In genomic region chr9:40622265-40622664, GRCm38 (mm10) we compare ENCODE assay signal across 33 mouse cellular contexts. TPM values are rescaled to one million over a fixed set of nuclear protein-coding genes. Genes with fewer than 3 reads are reported as not detected.
DNase-seq lines count a peak whose midpoint lies in the region; ATAC-seq and TF ChIP-seq lines count a peak whose summit lies in the region.
"Had no signal": no experiment of that assay in that cellular context is flagged by ENCODE, and none has a peak within 500 bp of the region (broad histone marks: within the 10 kb centered on the region; RNA-seq: fewer than 3 reads in every experiment).

No protein-coding gene starts in this region.

- no peak for TF ChIP-seq CTCF in forebrain, postnatal 0 days (IDR thresholded peaks at IDR 0.05; ENCODE audit: low read depth)

- no peaks in the 10 kb centered on the region for H3K27me3 ChIP-seq in forebrain, postnatal 0 days (ENCODE audit: insufficient read depth, low read length)
- H3K27me3 ChIP-seq in forebrain, embryonic 11.5 days (ENCODE audit: control insufficient read depth, insufficient read depth, low read length): no peaks in the 10 kb centered on the region
- no peaks in the 10 kb centered on the region for H3K27me3 ChIP-seq in midbrain, embryonic 13.5 days
- H3K27me3 ChIP-seq in midbrain, embryonic 11.5 days (ENCODE audit: control insufficient read depth, insufficient read depth, low read length): no peaks in the 10 kb centered on the region
- no peaks in the 10 kb centered on the region for H3K27me3 ChIP-seq in midbrain, embryonic 15.5 days (replicated peaks)
- H3K27me3 ChIP-seq: embryonic facial prominence, embryonic 12.5 days; hindbrain, embryonic 12.5 days; Patski had no signal

- 0 out of 2 replicates have a peak, but pooled peaks cover 9% of the 10 kb centered on the region for H3K4me1 ChIP-seq in forebrain, postnatal 0 days (ENCODE audit: insufficient read depth)
- peaks cover 9% of the 10 kb centered on the region; the same call in 1 of the 2 replicates for H3K4me1 ChIP-seq in forebrain, embryonic 11.5 days (replicated peaks; ENCODE audit: control insufficient read depth, insufficient read depth, low read length)
- H3K4me1 ChIP-seq in midbrain, embryonic 13.5 days (replicated peaks): peaks cover 24% of the 10 kb centered on the region
- H3K4me1 ChIP-seq in midbrain, embryonic 11.5 days (ENCODE audit: control insufficient read depth, insufficient read depth, low read length): peaks cover 11% of the 10 kb centered on the region
- peaks cover 23% of the 10 kb centered on the region for H3K4me1 ChIP-seq in midbrain, embryonic 15.5 days

- H3K9me3 ChIP-seq in forebrain, postnatal 0 days (ENCODE audit: low read length): no peaks in the 10 kb centered on the region
- no peaks in the 10 kb centered on the region for H3K9me3 ChIP-seq in forebrain, embryonic 11.5 days (ENCODE audit: control insufficient read depth, low read length)
- no peaks in the 10 kb centered on the region for H3K9me3 ChIP-seq in midbrain, embryonic 13.5 days
- H3K9me3 ChIP-seq in midbrain, embryonic 11.5 days (ENCODE audit: control insufficient read depth, low read length): no peaks in the 10 kb centered on the region
- no peaks in the 10 kb centered on the region for H3K9me3 ChIP-seq in midbrain, embryonic 15.5 days
- H3K9me3 ChIP-seq: embryonic facial prominence, embryonic 12.5 days; embryonic facial prominence, embryonic 15.5 days; forebrain, embryonic 12.5 days; G1E; heart, embryonic 10.5 days; heart, embryonic 13.5 days; hindbrain, embryonic 12.5 days had no signal

- H3K4me3 ChIP-seq in forebrain, postnatal 0 days (ENCODE audit: low read depth, low read length): no peak overlapping the region
- H3K4me3 ChIP-seq in forebrain, embryonic 11.5 days (ENCODE audit: low read depth, low read length): no peak overlapping the region
- H3K4me3 ChIP-seq in midbrain, embryonic 13.5 days (replicated peaks): no peak overlapping the region
- no peak overlapping the region for H3K4me3 ChIP-seq in midbrain, embryonic 11.5 days (ENCODE audit: low read depth, low read length)
- H3K4me3 ChIP-seq in midbrain, embryonic 15.5 days: no peak overlapping the region
- H3K4me3 ChIP-seq: embryonic facial prominence, embryonic 12.5 days; embryonic facial prominence, embryonic 15.5 days; forebrain, embryonic 12.5 days; heart, adult 2 months; heart, embryonic 10.5 days; heart, embryonic 13.5 days; hindbrain, embryonic 12.5 days had no signal

- peak; percentile 75 for ATAC-seq in forebrain, postnatal 0 days
- ATAC-seq in forebrain, embryonic 11.5 days (replicated peaks; ENCODE audit: low FRiP score): no peak
- ATAC-seq in midbrain, embryonic 13.5 days: no peak
- ATAC-seq in midbrain, embryonic 11.5 days (ENCODE audit: low FRiP score): no peak
- ATAC-seq in midbrain, embryonic 15.5 days (replicated peaks): peak; percentile 58; the same call in 1 of the 2 replicates
- ATAC-seq: Patski had no signal

- no peak for DNase-seq in forebrain, postnatal 0 days
- DNase-seq in forebrain, embryonic 11.5 days (ENCODE audit: low spot score): no peak
- no peak for DNase-seq in midbrain, embryonic 11.5 days (ENCODE audit: low spot score, missing footprints)
- no peak for DNase-seq in spleen, postnatal 36 days (ENCODE audit: low spot score in 2 of 2)
- DNase-seq in kidney, postnatal 14 days: no peak
- DNase-seq: adrenal gland, postnatal 10 days; adrenal gland, postnatal 36 days; B cell, adult 2 months; cerebellum, adult 11 months; cerebellum, adult 2 months; cerebellum, adult 9-11 months; cerebellum, postnatal 25 days; gastrocnemius, postnatal 25 days; heart, adult 2 months; heart, postnatal 14 days; heart, postnatal 4 days had no signal

- H3K27ac ChIP-seq in forebrain, postnatal 0 days (ENCODE audit: low read depth, low read length): 0 out of 2 replicates have a peak overlapping the region, but pooled peaks have one; percentile 4
- H3K27ac ChIP-seq in forebrain, embryonic 11.5 days (ENCODE audit: low read depth, low read length): no peak overlapping the region
- H3K27ac ChIP-seq in midbrain, embryonic 13.5 days: peak overlapping the region; percentile 19; the same call in 1 of the 2 replicates
- H3K27ac ChIP-seq in midbrain, embryonic 11.5 days (ENCODE audit: low read depth, low read length): no peak overlapping the region
- peak overlapping the region; percentile 50; the same call in 1 of the 2 replicates for H3K27ac ChIP-seq in midbrain, embryonic 15.5 days
- H3K27ac ChIP-seq: embryonic facial prominence, embryonic 12.5 days; embryonic facial prominence, embryonic 15.5 days; forebrain, embryonic 12.5 days; heart, adult 2 months; heart, embryonic 10.5 days; heart, embryonic 13.5 days; hindbrain, embryonic 12.5 days had no signal

- H3K36me3 ChIP-seq in forebrain, postnatal 0 days (ENCODE audit: insufficient read depth): no peaks in the 10 kb centered on the region
- no peaks in the 10 kb centered on the region for H3K36me3 ChIP-seq in forebrain, embryonic 11.5 days (ENCODE audit: control insufficient read depth, insufficient read depth, low read length)
- no peaks in the 10 kb centered on the region for H3K36me3 ChIP-seq in midbrain, embryonic 13.5 days
- no peaks in the 10 kb centered on the region for H3K36me3 ChIP-seq in midbrain, embryonic 11.5 days (ENCODE audit: control insufficient read depth, insufficient read depth, low read length)
- no peaks in the 10 kb centered on the region for H3K36me3 ChIP-seq in midbrain, embryonic 15.5 days (replicated peaks)
- H3K36me3 ChIP-seq: embryonic facial prominence, embryonic 12.5 days; embryonic facial prominence, embryonic 15.5 days; forebrain, embryonic 12.5 days; G1E; heart, embryonic 10.5 days; heart, embryonic 13.5 days; hindbrain, embryonic 12.5 days had no signal

- H3K4me2 ChIP-seq in forebrain, postnatal 0 days (ENCODE audit: low read depth): no peak overlapping the region
- no peak overlapping the region for H3K4me2 ChIP-seq in forebrain, embryonic 11.5 days (ENCODE audit: low read depth, low read length, severe bottlenecking)
- no peak overlapping the region for H3K4me2 ChIP-seq in midbrain, embryonic 13.5 days (replicated peaks)
- H3K4me2 ChIP-seq in midbrain, embryonic 11.5 days: no peak overlapping the region
- no peak overlapping the region for H3K4me2 ChIP-seq in midbrain, embryonic 15.5 days
- H3K4me2 ChIP-seq: embryonic facial prominence, embryonic 12.5 days; embryonic facial prominence, embryonic 15.5 days; forebrain, embryonic 12.5 days; heart, embryonic 13.5 days; hindbrain, embryonic 12.5 days had no signal

- 82% methylated on average over 3 of the region's 3 CpGs for WGBS in forebrain, postnatal 0 days
- WGBS in forebrain, embryonic 11.5 days: 96% methylated on average over 3 of the region's 3 CpGs
- 94% methylated on average over 3 of the region's 3 CpGs for WGBS in midbrain, embryonic 13.5 days
- 95% methylated on average over 3 of the region's 3 CpGs for WGBS in midbrain, embryonic 11.5 days
- WGBS in midbrain, embryonic 15.5 days: 89% methylated on average over 3 of the region's 3 CpGs

- H3K9ac ChIP-seq in forebrain, postnatal 0 days: no peak overlapping the region
- no peak overlapping the region for H3K9ac ChIP-seq in forebrain, embryonic 11.5 days (ENCODE audit: low read length)
- no peak overlapping the region for H3K9ac ChIP-seq in midbrain, embryonic 13.5 days (replicated peaks)
- no peak overlapping the region for H3K9ac ChIP-seq in midbrain, embryonic 11.5 days (ENCODE audit: low read length)
- no peak overlapping the region for H3K9ac ChIP-seq in midbrain, embryonic 15.5 days
- H3K9ac ChIP-seq: embryonic facial prominence, embryonic 12.5 days; embryonic facial prominence, embryonic 15.5 days; forebrain, embryonic 12.5 days; heart, embryonic 13.5 days; hindbrain, embryonic 12.5 days had no signal

RNA-seq across cellular contexts. Expression of gene Gm21915, which starts 48.1 kb away (rescaled TPM):
- total RNA-seq in forebrain, postnatal 0 days (2014; rRNA removed): not detected in 2 replicates
- not detected in 2 replicates for polyA plus RNA-seq in forebrain, postnatal 0 days (2015; fragmentation: Nextera tagmentation; extraction: Ambion mirVana)
- not detected in 2 replicates for polyA plus RNA-seq in forebrain, embryonic 11.5 days (2014; fragmentation: Nextera tagmentation; extraction: Ambion mirVana)
- not detected in 2 replicates for polyA plus RNA-seq in midbrain, embryonic 13.5 days (2015; fragmentation: Nextera tagmentation; extraction: Ambion mirVana)
- not detected in 2 replicates for polyA plus RNA-seq in midbrain, embryonic 11.5 days (2014; fragmentation: Nextera tagmentation; extraction: Ambion mirVana)
- polyA plus RNA-seq in midbrain, embryonic 15.5 days (2015; fragmentation: Nextera tagmentation; extraction: Ambion mirVana): not detected in 2 replicates
- total RNA-seq: adrenal gland, adult 18-20 months; adrenal gland, postnatal 10 days; adrenal gland, postnatal 36 days; CH12.LX; common myeloid progenitor, adult 5-6 weeks; gastrocnemius, adult 8-10 months; gastrocnemius, postnatal 25 days; heart, adult 2 months; heart, postnatal 14 days; heart, postnatal 4 days had no signal
- polyA plus RNA-seq: cerebellum, adult 2 months; embryonic facial prominence, embryonic 12.5 days; embryonic facial prominence, embryonic 15.5 days; forebrain, embryonic 12.5 days; G1E; gonadal fat pad, adult 2 months; heart, adult 2 months; heart, embryonic 10.5 days; heart, embryonic 13.5 days; heart, embryonic 16.5 days; hindbrain, embryonic 12.5 days; intestine, embryonic 14.5 days; Patski had no signal

Comparison
In these comparisons a context has a peak if more than half of its experiments do, and no peak if none do; other contexts are left out.
1. ATAC-seq: peak in forebrain, postnatal 0 days (single experiment) and midbrain, embryonic 15.5 days (single experiment); none in forebrain, embryonic 11.5 days (single experiment), midbrain, embryonic 13.5 days (single experiment) and midbrain, embryonic 11.5 days (single experiment).
2. H3K27ac ChIP-seq: peak in forebrain, postnatal 0 days (single experiment), midbrain, embryonic 13.5 days (single experiment) and midbrain, embryonic 15.5 days (single experiment); none in forebrain, embryonic 11.5 days (single experiment) and midbrain, embryonic 11.5 days (single experiment).